Mouse (Mus musculus) testis, postnatal 10 days (tissue): ENCODE measurements at regions not wholly inside any gene's neighbourhood (a gene's known extent, or its start where the extent isn't known, plus 50 kb on each side); places are given as distances from the start of the nearest gene placed in this dataset.

ENCODE experiments used
- DNase-seq: peaks from one replicate; pipeline ENCODE4 v3.0.0; 2021; ENCODE audit warnings: low spot score

- DNase-seq, result no peak
Observed at GRCm38 (mm10) chr13:107072345-107073038, 50.6 kb upstream of the Kif2a start.
